Mouse (Mus musculus): ENCODE results near the gene Acadl.

Acadl gene

GRCm38 (mm10) chr1:66839755-66840438 lies 23.2 kb downstream of the Acadl start:
- no peak for DNase-seq (ENCODE audit: low spot score in 2 of 2)

- DNase-seq (ENCODE audit: low spot score in 2 of 2) = no peak
Measured at GRCm38 (mm10) chr1:66839135-66839534, 23.9 kb downstream of the Acadl start.

- DNase-seq (ENCODE audit: low spot score in 2 of 2) = peak; percentile 45 to 54
Measured at GRCm38 (mm10) chr1:66838184-66839042, 24.7 kb downstream of the Acadl start.

- DNase-seq (ENCODE audit: low spot score in 2 of 2) = no peak
Measured at GRCm38 (mm10) chr1:66837207-66837606, 25.9 kb downstream of the Acadl start.

GRCm38 (mm10) chr1:66832636-66833165 lies 30.4 kb downstream of the Acadl start:
- DNase-seq (ENCODE audit: low spot score in 2 of 2) = no peak

- DNase-seq (ENCODE audit: low spot score in 2 of 2) = no peak
Measured at GRCm38 (mm10) chr1:66831824-66832600, 31.1 kb downstream of the Acadl start.

GRCm38 (mm10) chr1:66829400-66830080 lies 33.5 kb downstream of the Acadl start:
- DNase-seq (ENCODE audit: low spot score in 2 of 2) = no peak

- no peak for DNase-seq (ENCODE audit: low spot score in 2 of 2)
Measured at GRCm38 (mm10) chr1:66821966-66822365, 41.1 kb downstream of the Acadl start.

- no peak for DNase-seq (ENCODE audit: low spot score in 2 of 2)
Measured at GRCm38 (mm10) chr1:66820241-66820640, 42.8 kb downstream of the Acadl start.

- no peak for DNase-seq (ENCODE audit: low spot score in 2 of 2)
Measured at GRCm38 (mm10) chr1:66817865-66818315, 45.2 kb downstream of the Acadl start.

- DNase-seq (ENCODE audit: low spot score in 2 of 2) = peak; percentile 90 to 92
Measured at GRCm38 (mm10) chr1:66817453-66817839, 45.6 kb downstream of the Acadl start, which contains the start of gene Kansl1l. TSS of gene Kansl1l (minus strand) at chr1:66817562.

- DNase-seq (ENCODE audit: low spot score in 2 of 2) = peak; percentile 86 to 91
Measured at GRCm38 (mm10) chr1:66816837-66817452, 46.1 kb downstream of the Acadl start.

- DNase-seq (ENCODE audit: low spot score in 2 of 2) = peak; percentile 35 to 55
Measured at GRCm38 (mm10) chr1:66815941-66816777, 46.9 kb downstream of the Acadl start.

- no peak for DNase-seq (ENCODE audit: low spot score in 2 of 2)
Measured at GRCm38 (mm10) chr1:66814756-66815155, 48.3 kb downstream of the Acadl start.

GRCm38 (mm10) chr1:66813191-66813590 lies 49.9 kb downstream of the Acadl start:
- DNase-seq (ENCODE audit: low spot score in 2 of 2) = no peak

- no peak for DNase-seq (ENCODE audit: low spot score in 2 of 2)
Measured at GRCm38 (mm10) chr1:66806821-66807220, 56.3 kb downstream of the Acadl start.

GRCm38 (mm10) chr1:66805408-66805807 lies 57.7 kb downstream of the Acadl start:
- DNase-seq (ENCODE audit: low spot score in 2 of 2) = no peak

- no peak for DNase-seq (ENCODE audit: low spot score in 2 of 2)
Measured at GRCm38 (mm10) chr1:66804710-66805109, 58.4 kb downstream of the Acadl start.

- no peak for DNase-seq (ENCODE audit: low spot score in 2 of 2)
Measured at GRCm38 (mm10) chr1:66797962-66798361, 65.1 kb downstream of the Acadl start.

Data from urinary bladder, adult 18-20 months (tissue).